Mouse (Mus musculus) urinary bladder, adult 2 months (tissue): ENCODE data around the gene Hmgcs2. TPM values are rescaled to one million over a fixed set of nuclear protein-coding genes. Genes with fewer than 3 reads are reported as not detected.

ENCODE experiments used
- DNase-seq: peaks from one replicate; pipeline ENCODE4 v3.0.0; 2022; ENCODE audit warnings: low spot score
- polyA plus RNA-seq: library from polyadenylated mRNA; depleted of rRNA; stranded (reverse); fragments of >200 nt; gene quantifications from 2 replicates; pipeline ENCODE4 v1.2.3, GENCODE M21; 2012

The Hmgcs2 gene
- polyA plus RNA-seq, 1 experiment = 55.3 TPM

GRCm38 (mm10) chr3:98279682-98280081 is 553 bp upstream of the Hmgcs2 start:
- no peak for DNase-seq

- peak; percentile 59 for DNase-seq
These were observed 871 bp downstream of the Hmgcs2 start for GRCm38 (mm10) chr3:98280933-98281678.

- no peak for DNase-seq
These were observed 2.2 kb downstream of the Hmgcs2 start for GRCm38 (mm10) chr3:98282422-98282821.

GRCm38 (mm10) chr3:98283205-98283604 is 3.0 kb downstream of the Hmgcs2 start:
- DNase-seq = no peak

GRCm38 (mm10) chr3:98291044-98291443 is 10.8 kb downstream of the Hmgcs2 start:
- DNase-seq = no peak

- DNase-seq = no peak
These were observed 15.7 kb downstream of the Hmgcs2 start for GRCm38 (mm10) chr3:98295965-98296364.

GRCm38 (mm10) chr3:98299391-98300100 is 19.3 kb downstream of the Hmgcs2 start:
- DNase-seq = no peak

- DNase-seq = no peak
These were observed 20.0 kb downstream of the Hmgcs2 start for GRCm38 (mm10) chr3:98300266-98300665.

GRCm38 (mm10) chr3:98301761-98302160 is 21.5 kb downstream of the Hmgcs2 start:
- no peak for DNase-seq

GRCm38 (mm10) chr3:98308606-98309005 is 28.4 kb downstream of the Hmgcs2 start:
- no peak for DNase-seq

- no peak for DNase-seq
These were observed 30.2 kb downstream of the Hmgcs2 start for GRCm38 (mm10) chr3:98310456-98310855.

GRCm38 (mm10) chr3:98312867-98313266 is 32.6 kb downstream of the Hmgcs2 start:
- peak; percentile 42 for DNase-seq

- DNase-seq = no peak
These were observed 33.3 kb downstream of the Hmgcs2 start for GRCm38 (mm10) chr3:98313294-98314155.

- no peak for DNase-seq
These were observed 34.9 kb downstream of the Hmgcs2 start for GRCm38 (mm10) chr3:98315181-98315580.

- DNase-seq = no peak
These were observed 36.9 kb downstream of the Hmgcs2 start for GRCm38 (mm10) chr3:98317143-98317542.

- no peak for DNase-seq
These were observed 39.0 kb downstream of the Hmgcs2 start for GRCm38 (mm10) chr3:98319190-98319589.

- no peak for DNase-seq
These were observed 42.0 kb downstream of the Hmgcs2 start for GRCm38 (mm10) chr3:98322209-98322608.

GRCm38 (mm10) chr3:98324235-98324634 is 44.0 kb downstream of the Hmgcs2 start:
- no peak for DNase-seq

- DNase-seq = no peak
These were observed 53.8 kb downstream of the Hmgcs2 start for GRCm38 (mm10) chr3:98334010-98334409.

GRCm38 (mm10) chr3:98335331-98335730 is 55.1 kb downstream of the Hmgcs2 start:
- DNase-seq = no peak

- DNase-seq = no peak
These were observed 55.7 kb downstream of the Hmgcs2 start for GRCm38 (mm10) chr3:98335886-98336285.
